Mouse (Mus musculus) cerebellum, adult 2 months (tissue): ENCODE data around the gene Cpn1.

Experiments used
- CTCF ChIP-seq: fragments of 200-500 bp; IDR thresholded peaks from 2 replicates; pipeline ENCODE4 v1.5.1; 2011; ENCODE audit warnings: low read depth, mild to moderate bottlenecking, control low read depth, low read length, moderate library complexity, borderline replicate concordance; ENCODE audit not compliant: insufficient read depth
- POLR2A ChIP-seq: fragments of 200-500 bp; IDR thresholded peaks from 2 replicates; pipeline ENCODE4 v1.6.1; 2011; ENCODE audit warnings: low read length, control low read depth, borderline replicate concordance; ENCODE audit not compliant: insufficient read depth

DNA sequence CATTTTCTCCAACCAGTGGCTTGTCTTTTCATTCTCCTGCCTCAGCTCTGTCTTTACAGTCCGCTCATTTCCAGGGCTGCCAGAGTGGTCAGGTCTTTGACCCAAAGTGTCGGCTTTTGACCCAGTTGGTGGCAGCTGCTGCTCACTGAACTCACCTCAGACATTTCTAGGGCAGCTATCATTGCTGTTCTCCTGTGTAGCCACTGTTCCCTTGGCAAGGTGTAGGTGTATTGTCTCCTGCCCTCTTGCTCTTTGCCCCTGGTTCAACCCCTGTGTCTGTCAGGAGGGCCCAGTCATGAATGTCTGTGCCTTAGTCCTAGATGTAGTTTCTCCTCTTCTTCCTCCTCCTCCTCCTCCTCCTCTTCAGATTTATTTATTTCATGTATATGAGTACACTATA lies 17.9 kb upstream of the Cpn1 start:
- TF ChIP-seq POLR2A: no peak
- TF ChIP-seq CTCF: no peak
